Mouse (Mus musculus) midbrain, embryonic 15.5 days (tissue): ENCODE measurements around the gene Ager. TPM values are rescaled to one million over a fixed set of nuclear protein-coding genes. Genes with fewer than 3 reads are reported as not detected.

Experiments used
- ATAC-seq: fragments of 200-750 bp; cut with Nextera tagmentation; replicated peaks from 2 replicates; pipeline ENCODE4 v1.8.0; 2017; ENCODE audit warnings: moderate TSS enrichment
- H3K27ac ChIP-seq: fragments of 300-500 bp; sonication (generic); 2 replicates; pipeline ENCODE4 v1.5.1; 2015; ENCODE audit warnings: mild to moderate bottlenecking, inconsistent platforms
- H3K27me3 ChIP-seq: fragments of 300-500 bp; sonication (generic); replicated peaks from 2 replicates; pipeline ENCODE4 v1.6.1; 2015; ENCODE audit warnings: inconsistent platforms
- H3K36me3 ChIP-seq: fragments of 300-500 bp; sonication (generic); replicated peaks from 2 replicates; pipeline ENCODE4 v1.6.1; 2015; ENCODE audit warnings: inconsistent platforms
- H3K4me1 ChIP-seq: fragments of 300-500 bp; sonication (generic); 2 replicates; pipeline ENCODE4 v1.6.1; 2015; ENCODE audit warnings: inconsistent platforms
- H3K4me2 ChIP-seq: fragments of 300-500 bp; sonication (generic); 2 replicates; pipeline ENCODE4 v1.6.1; 2015; ENCODE audit warnings: inconsistent platforms, mild to moderate bottlenecking, moderate library complexity
- H3K4me3 ChIP-seq: fragments of 300-500 bp; sonication (generic); 2 replicates; pipeline ENCODE4 v1.5.1; 2015; ENCODE audit warnings: mild to moderate bottlenecking, inconsistent platforms
- H3K9ac ChIP-seq: fragments of 300-500 bp; sonication (generic); 2 replicates; pipeline ENCODE4 v1.6.1; 2015; ENCODE audit warnings: mild to moderate bottlenecking, inconsistent platforms
- H3K9me3 ChIP-seq: fragments of 300-500 bp; sonication (generic); 2 replicates; pipeline ENCODE4 v1.6.1; 2016; ENCODE audit warnings: inconsistent platforms
- WGBS: fragments of 180-500 bp; shearing (Covaris S2); methylation state at CpG from one replicate; pipeline ENCODE4 v1.1.7; 2015; ENCODE audit warnings: mixed read lengths; 5-methylcytosine and 5-hydroxymethylcytosine counted together
- polyA plus RNA-seq: library from polyadenylated mRNA; unstranded; fragments of >200 nt; fragmentation: Nextera tagmentation; extraction: Ambion mirVana; gene quantifications from 2 replicates; pipeline ENCODE4 v1.2.1, GENCODE M21; 2015

The Ager gene
- polyA plus RNA-seq, result 1.7 and 1.8 TPM in 2 replicates

GRCm38 (mm10) chr17:34597566-34598095 lies at the start of gene Ager:
Gene Ager (plus strand): TSS chr17:34597862.
- ATAC-seq, result no peak
- no peak within 1 kb of the TSS for H3K4me2 ChIP-seq
- 24% methylated on average over 6 of the region's 6 CpGs for WGBS
- no peak within 1 kb of the TSS for H3K4me3 ChIP-seq
- H3K36me3 ChIP-seq, result peaks cover 15% of the 10 kb centered on the region; the same call in 1 of the 2 replicates
- H3K27ac ChIP-seq, result no peak within 1 kb of the TSS
- no peak within 1 kb of the TSS for H3K9ac ChIP-seq
- no peaks in the 10 kb centered on the region for H3K9me3 ChIP-seq
- H3K4me1 ChIP-seq, result peaks cover 34% of the 10 kb centered on the region
- H3K27me3 ChIP-seq, result no peaks in the 10 kb centered on the region

- Histone ChIP-seq H3K27ac (no peak overlapping the region), H3K4me1 (no peaks in the 10 kb centered on the region), H3K36me3 (no peaks in the 10 kb centered on the region), H3K9me3 (no peaks in the 10 kb centered on the region), H3K9ac (no peak overlapping the region), H3K4me3 (no peak overlapping the region), H3K4me2 (no peak overlapping the region), H3K27me3 (no peaks in the 10 kb centered on the region)
- 98% methylated on average over 3 of the region's 3 CpGs for WGBS
- ATAC-seq, result no peak
These were observed 48.5 kb upstream of the Ager start for GRCm38 (mm10) chr17:34549156-34549555.

- 76% methylated on average over 2 of the region's 2 CpGs for WGBS
- no peak overlapping the region for H3K27ac ChIP-seq
- ATAC-seq, result no peak
These were observed 47.8 kb upstream of the Ager start for GRCm38 (mm10) chr17:34549843-34550242.

GRCm38 (mm10) chr17:34555483-34555882 lies 42.2 kb upstream of the Ager start:
- 24% methylated on average over 5 of the region's 5 CpGs for WGBS
- no peak overlapping the region for H3K4me3 ChIP-seq
- no peak overlapping the region for H3K9ac ChIP-seq
- ATAC-seq, result no peak
- no peaks in the 10 kb centered on the region for H3K27me3 ChIP-seq
- no peaks in the 10 kb centered on the region for H3K36me3 ChIP-seq
- no peak overlapping the region for H3K4me2 ChIP-seq
- H3K27ac ChIP-seq, result no peak overlapping the region
- no peaks in the 10 kb centered on the region for H3K4me1 ChIP-seq
- no peaks in the 10 kb centered on the region for H3K9me3 ChIP-seq

More at GRCm38 (mm10) chr17:34549843-34550242, 47.8 kb upstream of the Ager start:
- H3K4me3 ChIP-seq, result no peak overlapping the region
- no peaks in the 10 kb centered on the region for H3K9me3 ChIP-seq
- no peaks in the 10 kb centered on the region for H3K4me1 ChIP-seq
- H3K9ac ChIP-seq, result no peak overlapping the region
- H3K4me2 ChIP-seq, result no peak overlapping the region
- no peaks in the 10 kb centered on the region for H3K27me3 ChIP-seq
- no peaks in the 10 kb centered on the region for H3K36me3 ChIP-seq

GRCm38 (mm10) chr17:34556406-34556805 lies 41.3 kb upstream of the Ager start:
- Histone ChIP-seq H3K36me3 (no peaks in the 10 kb centered on the region), H3K9me3 (no peaks in the 10 kb centered on the region), H3K4me1 (no peaks in the 10 kb centered on the region), H3K27me3 (no peaks in the 10 kb centered on the region), H3K9ac (no peak overlapping the region), H3K4me2 (no peak overlapping the region), H3K27ac (no peak overlapping the region), H3K4me3 (no peak overlapping the region)
- ATAC-seq, result no peak
- 86% methylated on average over 8 of the region's 8 CpGs for WGBS

GRCm38 (mm10) chr17:34557411-34557810 lies 40.3 kb upstream of the Ager start:
- H3K4me3 ChIP-seq, result no peak overlapping the region
- no peak overlapping the region for H3K9ac ChIP-seq
- no peaks in the 10 kb centered on the region for H3K27me3 ChIP-seq
- H3K4me1 ChIP-seq, result no peaks in the 10 kb centered on the region
- 81% methylated on average over 11 of the region's 11 CpGs for WGBS
- H3K36me3 ChIP-seq, result no peaks in the 10 kb centered on the region
- H3K27ac ChIP-seq, result no peak overlapping the region
- H3K9me3 ChIP-seq, result no peaks in the 10 kb centered on the region
- ATAC-seq, result no peak
- H3K4me2 ChIP-seq, result no peak overlapping the region

- Histone ChIP-seq H3K9ac (no peak overlapping the region), H3K36me3 (no peaks in the 10 kb centered on the region), H3K4me1 (no peaks in the 10 kb centered on the region), H3K27ac (no peak overlapping the region), H3K4me3 (no peak overlapping the region), H3K9me3 (no peaks in the 10 kb centered on the region), H3K4me2 (no peak overlapping the region), H3K27me3 (no peaks in the 10 kb centered on the region)
- WGBS, result 85% methylated on average over 7 of the region's 7 CpGs
- no peak for ATAC-seq
These were observed 38.5 kb upstream of the Ager start for GRCm38 (mm10) chr17:34559116-34559515.

GRCm38 (mm10) chr17:34559895-34560294 lies 37.8 kb upstream of the Ager start:
- Histone ChIP-seq H3K27ac (no peak overlapping the region), H3K36me3 (no peaks in the 10 kb centered on the region), H3K4me2 (no peak overlapping the region), H3K9ac (no peak overlapping the region), H3K4me1 (no peaks in the 10 kb centered on the region), H3K4me3 (no peak overlapping the region), H3K9me3 (no peaks in the 10 kb centered on the region), H3K27me3 (no peaks in the 10 kb centered on the region)
- ATAC-seq, result no peak
- 29% methylated on average over 15 of the region's 15 CpGs for WGBS

- Histone ChIP-seq H3K4me3 (no peak overlapping the region), H3K9me3 (no peaks in the 10 kb centered on the region), H3K4me1 (no peaks in the 10 kb centered on the region), H3K9ac (no peak overlapping the region), H3K27me3 (no peaks in the 10 kb centered on the region), H3K27ac (no peak overlapping the region), H3K4me2 (no peak overlapping the region), H3K36me3 (no peaks in the 10 kb centered on the region)
- no peak for ATAC-seq
- WGBS, result 88% methylated on average over 6 of the region's 6 CpGs
These were observed 37.2 kb upstream of the Ager start for GRCm38 (mm10) chr17:34560438-34560837.

GRCm38 (mm10) chr17:34561200-34561599 lies 36.5 kb upstream of the Ager start:
- H3K9ac ChIP-seq, result no peak overlapping the region
- no peaks in the 10 kb centered on the region for H3K27me3 ChIP-seq
- no peaks in the 10 kb centered on the region for H3K9me3 ChIP-seq
- H3K4me1 ChIP-seq, result no peaks in the 10 kb centered on the region
- no peak overlapping the region for H3K4me2 ChIP-seq
- no peak overlapping the region for H3K4me3 ChIP-seq
- 42% methylated on average over 8 of the region's 8 CpGs for WGBS
- 0 out of 2 replicates have a peak overlapping the region, but pooled peaks have one; percentile 20 for H3K27ac ChIP-seq
- no peak for ATAC-seq
- no peaks in the 10 kb centered on the region for H3K36me3 ChIP-seq

GRCm38 (mm10) chr17:34562595-34562994 lies 35.1 kb upstream of the Ager start:
- H3K4me1 ChIP-seq, result no peaks in the 10 kb centered on the region
- no peaks in the 10 kb centered on the region for H3K9me3 ChIP-seq
- H3K9ac ChIP-seq, result no peak overlapping the region
- ATAC-seq, result no peak
- H3K27me3 ChIP-seq, result 0 out of 2 replicates have a peak, but pooled peaks cover 5% of the 10 kb centered on the region
- WGBS, result 83% methylated on average over 3 of the region's 3 CpGs
- H3K4me3 ChIP-seq, result no peak overlapping the region
- no peak overlapping the region for H3K4me2 ChIP-seq
- H3K27ac ChIP-seq, result no peak overlapping the region
- H3K36me3 ChIP-seq, result no peaks in the 10 kb centered on the region

GRCm38 (mm10) chr17:34563354-34563753 lies 34.3 kb upstream of the Ager start:
- Histone ChIP-seq H3K4me2 (no peak overlapping the region), H3K4me3 (no peak overlapping the region), H3K9ac (no peak overlapping the region), H3K27ac (no peak overlapping the region), H3K4me1 (no peaks in the 10 kb centered on the region), H3K27me3 (0 out of 2 replicates have a peak, but pooled peaks cover 5% of the 10 kb centered on the region), H3K36me3 (no peaks in the 10 kb centered on the region), H3K9me3 (no peaks in the 10 kb centered on the region)
- no peak for ATAC-seq
- WGBS, result 76% methylated on average over 11 of the region's 11 CpGs

- Histone ChIP-seq H3K9ac (no peak within 1 kb of the TSS), H3K9me3 (no peaks in the 10 kb centered on the region), H3K27ac (0 out of 2 replicates have a peak within 1 kb of the TSS, but pooled peaks have one; percentile 21), H3K4me1 (no peaks in the 10 kb centered on the region), H3K27me3 (0 out of 2 replicates have a peak, but pooled peaks cover 5% of the 10 kb centered on the region), H3K4me2 (0 out of 2 replicates have a peak within 1 kb of the TSS, but pooled peaks have one; percentile 12), H3K36me3 (no peaks in the 10 kb centered on the region), H3K4me3 (no peak within 1 kb of the TSS)
- WGBS, result 17% methylated on average over 6 of the region's 6 CpGs
- no peak for ATAC-seq
These were observed 33.6 kb upstream of the Ager start, which contains the start of gene Notch4 for GRCm38 (mm10) chr17:34564003-34564421. Gene Notch4 (plus strand): TSS chr17:34564268.
